Mouse (Mus musculus): ENCODE measurements at regions not wholly inside any gene's neighbourhood (a gene's known extent, or its start where the extent isn't known, plus 50 kb on each side); places are given as distances from the start of the nearest gene placed in this dataset.
A peak's percentile ranks its signal among the peaks of the same experiment; 100 is the strongest.
"Not testable (repeated sequence)": the region's sequence is repeated elsewhere in the genome, so short reads cannot be mapped to it uniquely, and the experiment has no call there.

- 0% methylated on average over 3 of the region's 3 CpGs for WGBS (ENCODE audit: insufficient replicate concordance)
- Histone ChIP-seq H3K4me1 (ENCODE audit: insufficient read depth) (no peaks in the 10 kb centered on the region), H3K36me3 (replicated peaks; ENCODE audit: insufficient read depth, low read length) (no peaks in the 10 kb centered on the region), H3K27ac (ENCODE audit: low read depth) (no peak overlapping the region), H3K27me3 (ENCODE audit: insufficient read depth, low read length) (no peaks in the 10 kb centered on the region), H3K4me2 (ENCODE audit: low read depth, low read length) (no peak overlapping the region), H3K4me3 (ENCODE audit: low read depth, low read length) (no peak overlapping the region), H3K9ac (replicated peaks) (no peak overlapping the region), H3K9me3 (ENCODE audit: low read length) (no peaks in the 10 kb centered on the region)
- DNase-seq (peak; percentile 74), ATAC-seq (peak; percentile 67)
- TF ChIP-seq CTCF (IDR thresholded peaks at IDR 0.05; ENCODE audit: low read depth): peak; percentile 90
- TF ChIP-seq EP300 (IDR thresholded peaks at IDR 0.05; ENCODE audit: low read depth): no peak
These were observed 1425.9 kb upstream of the Gm7489 start for GRCm38 (mm10) chr15:52458782-52459181.

- no peaks in the 10 kb centered on the region for H3K27me3 ChIP-seq (ENCODE audit: insufficient read depth, low read length)
- TF ChIP-seq CTCF (IDR thresholded peaks at IDR 0.05; ENCODE audit: low read depth) (no peak), EP300 (IDR thresholded peaks at IDR 0.05; ENCODE audit: low read depth) (no peak)
- ATAC-seq: no peak
These were observed 1425.4 kb upstream of the Gm7489 start for GRCm38 (mm10) chr15:52459315-52459714.

GRCm38 (mm10) chr15:52464226-52465138 lies 1420.2 kb upstream of the Gm7489 start:
- Histone ChIP-seq H3K9me3 (ENCODE audit: low read length) (no peaks in the 10 kb centered on the region), H3K36me3 (replicated peaks; ENCODE audit: insufficient read depth, low read length) (no peaks in the 10 kb centered on the region), H3K27ac (ENCODE audit: low read depth) (no peak overlapping the region), H3K9ac (replicated peaks) (no peak overlapping the region), H3K4me1 (ENCODE audit: insufficient read depth) (no peaks in the 10 kb centered on the region), H3K4me3 (ENCODE audit: low read depth, low read length) (no peak overlapping the region), H3K4me2 (ENCODE audit: low read depth, low read length) (no peak overlapping the region), H3K27me3 (ENCODE audit: insufficient read depth, low read length) (no peaks in the 10 kb centered on the region)
- ATAC-seq (no peak), DNase-seq (no peak)
- WGBS (ENCODE audit: insufficient replicate concordance): 37% methylated on average over 8 of the region's 8 CpGs
- TF ChIP-seq CTCF (IDR thresholded peaks at IDR 0.05; ENCODE audit: low read depth): no peak
- TF ChIP-seq EP300 (IDR thresholded peaks at IDR 0.05; ENCODE audit: low read depth): no peak

More at GRCm38 (mm10) chr15:52459315-52459714, 1425.4 kb upstream of the Gm7489 start:
- no peak for DNase-seq
- Histone ChIP-seq H3K4me2 (ENCODE audit: low read depth, low read length) (no peak overlapping the region), H3K36me3 (replicated peaks; ENCODE audit: insufficient read depth, low read length) (no peaks in the 10 kb centered on the region), H3K9ac (replicated peaks) (no peak overlapping the region), H3K4me1 (ENCODE audit: insufficient read depth) (no peaks in the 10 kb centered on the region), H3K9me3 (ENCODE audit: low read length) (no peaks in the 10 kb centered on the region), H3K27ac (ENCODE audit: low read depth) (no peak overlapping the region), H3K4me3 (ENCODE audit: low read depth, low read length) (no peak overlapping the region)
- 58% methylated on average over 1 of the region's 1 CpGs for WGBS (ENCODE audit: insufficient replicate concordance)

GRCm38 (mm10) chr15:52478124-52478523 lies 1406.6 kb upstream of the Gm7489 start:
- H3K4me1 ChIP-seq (ENCODE audit: insufficient read depth); H3K36me3 ChIP-seq (replicated peaks; ENCODE audit: insufficient read depth, low read length); H3K4me3 ChIP-seq (ENCODE audit: low read depth, low read length); H3K27me3 ChIP-seq (ENCODE audit: insufficient read depth, low read length); H3K9ac ChIP-seq (replicated peaks); H3K4me2 ChIP-seq (ENCODE audit: low read depth, low read length); H3K9me3 ChIP-seq (ENCODE audit: low read length); DNase-seq; H3K27ac ChIP-seq (ENCODE audit: low read depth); ATAC-seq: not testable (repeated sequence)
- 85% methylated on average over 17 of the region's 20 CpGs for WGBS (ENCODE audit: insufficient replicate concordance)

- Histone ChIP-seq H3K9me3 (ENCODE audit: low read length) (no peaks in the 10 kb centered on the region), H3K9ac (replicated peaks) (no peak overlapping the region), H3K4me3 (ENCODE audit: low read depth, low read length) (no peak overlapping the region), H3K4me1 (ENCODE audit: insufficient read depth) (no peaks in the 10 kb centered on the region), H3K4me2 (ENCODE audit: low read depth, low read length) (no peak overlapping the region), H3K27me3 (ENCODE audit: insufficient read depth, low read length) (no peaks in the 10 kb centered on the region), H3K36me3 (replicated peaks; ENCODE audit: insufficient read depth, low read length) (no peaks in the 10 kb centered on the region), H3K27ac (ENCODE audit: low read depth) (no peak overlapping the region)
- 45% methylated on average over 3 of the region's 3 CpGs for WGBS (ENCODE audit: insufficient replicate concordance)
- no peak for DNase-seq
- ATAC-seq: no peak
- TF ChIP-seq EP300 (IDR thresholded peaks at IDR 0.05; ENCODE audit: low read depth): no peak
- TF ChIP-seq CTCF (IDR thresholded peaks at IDR 0.05; ENCODE audit: low read depth): no peak
These were observed 1403.9 kb upstream of the Gm7489 start for GRCm38 (mm10) chr15:52480834-52481233.

GRCm38 (mm10) chr15:52483598-52484165 lies 1401.0 kb upstream of the Gm7489 start:
- H3K27me3 ChIP-seq (ENCODE audit: insufficient read depth, low read length): no peaks in the 10 kb centered on the region
- no peaks in the 10 kb centered on the region for H3K4me1 ChIP-seq (ENCODE audit: insufficient read depth)
- DNase-seq (no peak), ATAC-seq (no peak)
- 71% methylated on average over 5 of the region's 5 CpGs for WGBS (ENCODE audit: insufficient replicate concordance)
- H3K9me3 ChIP-seq (ENCODE audit: low read length): no peaks in the 10 kb centered on the region
- H3K4me2 ChIP-seq (ENCODE audit: low read depth, low read length): no peak overlapping the region
- H3K4me3 ChIP-seq (ENCODE audit: low read depth, low read length): no peak overlapping the region
- no peaks in the 10 kb centered on the region for H3K36me3 ChIP-seq (replicated peaks; ENCODE audit: insufficient read depth, low read length)
- H3K9ac ChIP-seq (replicated peaks): no peak overlapping the region
- H3K27ac ChIP-seq (ENCODE audit: low read depth): no peak overlapping the region
- TF ChIP-seq EP300 (IDR thresholded peaks at IDR 0.05; ENCODE audit: low read depth) (no peak), CTCF (IDR thresholded peaks at IDR 0.05; ENCODE audit: low read depth) (no peak)
